Mouse (Mus musculus) layer of hippocampus, adult 11-12 months (tissue): ENCODE measurements at regions not wholly inside any gene's neighbourhood (a gene's known extent, or its start where the extent isn't known, plus 50 kb on each side); places are given as distances from the start of the nearest gene placed in this dataset.
"Not testable (repeated sequence)": the region's sequence is repeated elsewhere in the genome, so short reads cannot be mapped to it uniquely, and the experiment has no call there.

Experiments used
- DNase-seq: peaks from one replicate; pipeline ENCODE4 v3.0.0; 2022; ENCODE audit warnings: low spot score

DNA sequence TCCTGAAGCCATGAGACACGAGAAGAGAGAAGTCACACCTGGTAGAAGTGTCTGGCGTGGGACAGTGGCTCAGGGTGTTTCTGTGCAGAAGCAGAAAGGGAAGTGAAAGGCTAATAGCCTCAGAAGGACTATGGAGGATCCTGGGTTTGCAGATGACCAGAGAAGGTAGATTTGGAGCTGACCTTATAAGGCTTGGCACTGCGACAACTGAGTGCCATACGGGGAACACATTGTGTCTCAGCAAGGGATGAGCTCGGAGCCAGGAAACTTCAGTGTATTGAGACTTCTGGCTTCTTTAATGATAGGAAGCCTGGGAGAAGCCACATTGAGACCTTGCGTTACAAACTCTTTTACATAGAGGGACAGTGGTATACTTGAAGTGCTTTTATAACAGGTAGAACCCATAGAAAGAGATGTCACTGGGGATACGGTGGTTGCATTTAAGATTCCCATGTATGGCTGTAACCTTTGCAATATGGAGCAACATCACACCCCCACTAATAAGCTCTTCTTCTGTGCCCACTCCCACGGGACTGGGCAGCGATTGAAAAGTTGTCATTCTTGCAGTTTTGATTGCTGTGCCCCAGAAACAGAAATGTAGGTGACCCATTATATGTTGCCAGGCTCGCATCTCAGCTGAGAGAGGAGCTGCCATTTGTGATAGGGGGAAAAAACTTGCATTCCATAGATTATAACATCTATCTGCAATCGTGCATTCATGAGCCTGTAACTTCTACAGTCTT is 61.8 kb upstream of the Dync1i1 start:
- no peak for DNase-seq

DNA sequence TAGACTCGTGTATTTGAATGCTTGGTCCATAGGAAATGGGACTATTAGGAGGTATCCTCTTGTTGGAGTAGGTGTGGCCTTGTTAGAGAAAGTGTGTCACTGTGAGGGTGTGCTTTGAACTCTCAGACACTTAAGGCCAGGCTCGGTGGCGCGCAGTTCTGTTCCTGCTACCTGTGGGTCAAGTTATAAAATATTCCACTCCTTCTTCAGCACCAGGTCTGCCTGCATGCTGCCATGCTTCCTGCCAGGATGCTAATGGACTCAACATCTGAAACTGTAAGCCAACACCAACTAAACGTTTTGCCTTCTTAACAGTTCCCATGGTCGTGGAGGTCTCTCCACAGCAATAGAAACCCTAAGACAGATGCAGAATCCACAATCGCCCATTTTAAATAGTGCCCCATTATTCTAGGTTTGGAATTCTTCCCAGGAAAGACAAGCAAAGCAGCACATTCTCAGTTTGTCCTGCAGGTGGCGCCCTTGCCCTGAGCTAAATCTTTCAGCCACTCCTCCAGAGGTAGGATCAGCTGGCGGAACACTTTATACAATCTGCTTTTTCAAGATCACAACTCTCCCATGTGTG is 80.2 kb upstream of the Dync1i1 start:
- DNase-seq: peak; percentile 71

DNA sequence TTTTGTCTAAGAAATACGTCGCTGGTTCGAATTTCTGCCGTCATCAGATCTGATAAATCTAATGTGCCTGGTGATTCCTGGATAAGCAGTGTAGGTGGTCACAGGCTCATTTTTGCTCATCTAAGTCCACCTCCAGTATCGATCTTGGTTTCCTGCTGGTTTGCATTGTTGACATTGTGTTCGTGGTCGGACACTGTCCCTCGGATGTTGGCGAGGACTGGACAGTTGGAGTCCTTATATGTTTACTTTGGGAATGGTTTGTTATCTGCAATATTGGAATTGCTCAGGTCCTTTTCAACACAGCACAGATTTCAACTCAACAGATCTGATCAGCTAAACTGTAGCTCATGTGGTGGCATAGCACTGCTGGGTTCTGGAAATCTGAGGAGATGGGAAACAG is 91.2 kb upstream of the Dync1i1 start:
- DNase-seq: no peak

DNA sequence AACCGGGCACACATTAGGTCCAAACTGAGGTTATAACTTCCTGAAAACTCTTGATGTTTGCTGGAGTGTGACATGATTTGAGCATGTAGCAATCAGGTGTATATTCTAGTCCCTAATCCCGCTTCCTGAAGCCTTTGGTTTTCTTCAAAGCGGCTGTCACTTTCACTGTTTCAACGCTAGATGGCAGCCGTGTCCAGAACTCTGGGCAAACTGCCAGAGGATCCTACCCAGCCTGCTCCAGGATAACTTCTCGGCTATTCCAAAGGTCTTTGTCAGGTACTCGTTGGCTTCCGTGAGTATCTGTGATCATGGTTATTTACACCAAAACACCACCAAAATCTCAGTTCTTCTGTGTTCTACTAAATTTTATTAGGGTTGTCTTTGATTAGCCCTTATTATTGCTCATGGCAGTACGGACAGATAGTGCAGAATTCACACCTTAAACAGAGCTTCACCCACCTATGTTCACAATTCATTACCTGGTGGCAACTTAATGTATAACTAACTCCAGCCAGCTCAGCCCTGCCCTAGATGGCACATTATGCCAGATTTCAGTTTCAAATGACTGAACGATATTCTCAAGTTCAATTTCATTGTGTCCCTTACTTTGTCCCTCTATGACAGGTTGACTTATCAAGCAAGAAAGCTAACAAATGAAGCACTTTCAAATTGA is 92.3 kb upstream of the Dync1i1 start:
- DNase-seq: peak; percentile 50

DNA sequence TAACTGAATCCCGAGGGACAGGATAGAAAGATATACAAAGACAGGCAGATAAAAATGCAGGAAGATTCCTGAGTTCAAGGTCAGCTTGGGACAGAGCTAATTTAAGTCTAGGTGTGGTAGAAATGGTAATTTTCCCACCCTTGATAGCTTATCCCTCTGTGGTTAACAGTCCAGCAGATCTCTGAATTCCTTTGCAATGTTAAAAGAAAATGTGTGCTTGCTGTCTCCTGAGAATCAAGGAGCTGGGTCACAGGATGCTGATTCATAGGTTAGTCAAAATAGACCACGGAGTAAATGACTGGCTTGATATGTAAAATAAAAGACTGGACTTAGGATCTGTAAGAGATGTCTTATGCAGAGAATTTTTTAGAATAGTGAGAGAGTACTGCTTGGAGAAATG is 101.4 kb upstream of the Dync1i1 start:
- DNase-seq: no peak

DNA sequence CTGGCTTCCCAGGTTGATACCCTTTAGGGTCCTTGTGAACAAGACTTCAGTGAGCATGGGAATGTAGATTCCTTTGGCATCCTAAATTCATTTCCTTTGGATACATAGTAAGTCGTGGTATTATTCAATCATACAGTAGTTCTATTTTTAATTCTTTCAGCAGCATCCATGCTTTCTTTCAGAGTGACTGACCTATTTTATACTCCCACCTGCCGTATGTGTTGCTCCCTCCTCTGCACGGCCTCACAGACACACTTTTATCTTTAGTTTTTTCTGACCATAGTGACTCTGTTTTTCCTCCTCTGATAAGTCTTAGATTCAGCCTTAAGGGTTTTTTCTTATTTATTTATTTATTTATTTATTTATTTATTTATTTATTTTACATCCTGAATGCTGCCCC is 103.9 kb upstream of the Dync1i1 start:
- no peak for DNase-seq

DNA sequence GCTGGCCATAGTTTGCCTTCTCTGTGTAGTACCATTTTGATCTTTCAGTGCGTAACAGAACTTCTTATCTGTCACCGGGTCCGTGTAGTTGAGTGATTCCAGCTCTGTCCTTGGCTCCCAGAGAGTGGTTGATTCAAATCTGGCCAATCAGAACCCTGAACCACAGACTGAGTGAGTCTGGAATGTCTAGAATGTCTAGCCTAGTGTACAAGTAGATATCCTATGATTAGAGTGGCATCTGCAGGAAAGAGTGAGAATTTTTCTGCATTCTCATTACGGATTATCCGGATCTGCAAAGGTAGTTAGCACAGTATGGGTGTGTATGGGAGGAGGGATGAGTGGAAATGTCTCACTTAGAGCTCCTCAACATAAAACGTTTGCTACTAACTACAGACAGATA is 97.9 kb upstream of the Pdk4 start:
- no peak for DNase-seq

DNA sequence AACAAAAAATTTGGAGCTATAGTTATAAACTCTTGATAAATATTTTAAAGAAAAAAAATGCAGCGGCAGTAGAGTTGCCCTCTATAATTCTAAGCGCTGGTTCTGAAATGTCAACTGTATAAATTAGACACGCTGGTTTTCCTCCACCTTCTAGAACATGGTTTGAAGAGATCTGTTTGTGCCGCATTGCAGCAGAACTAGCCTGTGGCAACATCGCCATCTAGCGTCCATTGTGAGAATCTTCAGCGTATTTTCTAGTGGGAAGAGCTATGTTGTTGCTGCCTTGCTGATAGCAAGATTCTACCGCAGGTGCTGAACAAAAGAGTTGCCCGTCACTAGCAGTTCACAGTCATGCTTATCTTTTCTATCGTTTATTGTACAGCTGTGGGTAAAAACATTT is 93.5 kb upstream of the Pdk4 start:
- peak; percentile 38 for DNase-seq

DNA sequence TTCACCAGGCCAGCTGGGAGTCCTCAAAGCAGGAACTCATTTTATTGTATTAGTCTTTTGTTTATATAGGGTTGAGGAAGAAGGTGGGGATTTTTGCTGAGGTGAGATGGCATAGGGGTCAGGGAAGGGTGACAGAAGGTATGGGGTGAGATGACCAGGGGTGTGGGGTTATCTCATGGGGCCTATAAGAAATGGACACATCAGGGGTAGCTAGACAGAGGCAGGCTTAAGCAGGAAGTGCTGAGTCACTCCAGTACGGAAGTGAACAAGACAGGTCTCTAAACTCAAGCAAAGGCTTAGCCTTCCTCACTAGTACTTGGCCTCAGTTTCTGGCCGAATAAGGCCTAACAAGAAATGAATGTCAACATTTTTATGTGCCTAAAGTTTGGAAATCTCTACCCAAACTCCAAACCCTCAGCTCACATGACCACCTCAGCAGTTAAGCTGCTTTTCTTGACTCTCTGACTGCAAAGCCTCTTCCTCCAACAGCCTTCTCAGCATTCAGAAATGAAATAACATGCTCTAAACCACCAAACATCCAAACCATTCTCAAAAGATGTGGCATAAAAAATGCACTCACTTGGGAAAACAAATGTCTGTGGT is 86.9 kb upstream of the Pdk4 start:
- DNase-seq: no peak

DNA sequence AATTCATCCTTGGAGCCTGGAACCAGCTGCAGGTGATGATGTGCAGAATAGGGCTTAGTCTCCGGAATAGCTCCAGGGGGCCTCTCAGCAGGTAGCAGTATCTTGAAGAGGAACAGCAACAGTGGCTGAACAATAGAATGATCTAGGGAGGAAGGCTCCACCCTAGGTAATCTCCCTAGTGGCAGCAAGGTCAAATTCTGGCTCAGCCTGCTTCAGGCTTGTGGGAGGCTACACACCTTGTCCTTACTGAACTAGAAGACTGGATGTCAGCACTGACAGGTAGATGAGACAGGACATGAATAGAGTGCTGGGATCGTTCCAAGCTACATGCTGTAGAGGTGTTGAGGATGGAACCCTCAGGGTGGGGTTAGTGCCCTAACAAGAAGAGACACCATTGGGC is 80.8 kb upstream of the Pdk4 start:
- not testable (repeated sequence) for DNase-seq

DNA sequence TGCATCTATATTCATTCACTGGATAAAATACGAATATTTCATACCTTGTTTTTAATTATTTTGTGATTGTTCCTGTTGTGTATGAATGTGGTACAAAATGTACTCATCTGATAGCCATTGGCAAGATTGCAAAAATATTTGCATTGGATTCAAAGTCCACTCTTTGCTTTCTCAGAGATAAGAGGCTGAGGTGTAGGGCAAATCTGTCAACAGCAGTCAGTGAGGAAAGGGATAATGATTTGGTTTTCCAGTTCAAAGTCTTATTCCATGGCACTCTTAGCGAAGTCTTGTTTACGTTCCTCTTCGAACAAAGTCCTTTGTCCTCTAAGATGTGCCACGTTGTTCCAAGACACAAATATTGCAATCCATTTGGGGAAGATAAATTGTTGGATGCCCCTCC is 70.5 kb upstream of the Pdk4 start:
- DNase-seq: no peak

DNA sequence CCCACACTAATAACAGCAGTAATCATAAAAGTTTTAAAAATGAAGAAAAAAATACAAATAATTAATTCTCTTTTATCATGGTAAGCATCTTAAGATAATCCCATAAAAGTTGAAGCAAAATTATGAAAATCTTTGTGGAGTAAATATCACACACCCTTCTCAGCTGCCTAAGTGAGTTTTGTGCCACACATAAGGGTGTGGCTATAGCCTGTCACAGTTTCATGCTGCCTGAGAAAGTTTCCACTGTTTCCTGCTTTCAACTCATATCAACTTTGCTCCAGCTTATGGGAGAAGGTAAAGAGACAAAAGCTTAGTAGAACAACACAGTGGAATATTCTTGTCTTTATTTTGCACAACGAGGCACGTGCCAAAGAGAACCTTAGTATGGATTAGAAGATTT is 68.9 kb upstream of the Pdk4 start:
- DNase-seq: no peak

DNA sequence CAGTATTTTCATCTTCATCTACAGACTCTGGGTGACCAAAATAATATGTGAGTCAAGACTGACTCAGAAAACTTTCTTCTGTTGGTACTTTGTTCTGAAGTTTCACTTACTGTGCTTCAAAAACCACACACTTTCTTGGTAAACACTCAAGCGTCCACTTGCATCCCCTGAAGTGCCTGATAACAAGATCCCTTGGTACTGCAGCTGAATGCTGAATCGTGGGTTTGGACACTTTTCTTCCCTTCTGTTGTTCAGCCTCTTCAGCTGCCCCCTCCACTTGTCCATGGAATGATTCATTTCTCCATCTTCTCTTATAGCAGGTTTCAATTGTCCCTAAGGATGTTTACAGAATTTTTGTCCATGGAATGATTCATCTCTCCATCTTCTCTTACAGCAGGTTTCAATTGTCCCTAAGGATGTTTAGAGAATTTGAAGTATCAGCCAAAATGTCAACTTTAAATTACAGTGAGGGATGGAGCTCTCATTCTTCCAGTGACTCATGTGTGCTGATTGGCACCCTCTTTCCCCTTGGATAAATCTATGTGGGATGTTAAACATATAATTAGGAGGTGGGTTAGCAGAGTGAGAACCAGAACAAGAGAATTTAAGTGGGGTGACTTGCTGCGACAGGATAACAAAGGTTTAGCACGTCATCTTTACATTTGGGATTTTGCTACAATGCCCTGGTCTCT is 57.7 kb upstream of the Pdk4 start:
- DNase-seq: no peak

DNA sequence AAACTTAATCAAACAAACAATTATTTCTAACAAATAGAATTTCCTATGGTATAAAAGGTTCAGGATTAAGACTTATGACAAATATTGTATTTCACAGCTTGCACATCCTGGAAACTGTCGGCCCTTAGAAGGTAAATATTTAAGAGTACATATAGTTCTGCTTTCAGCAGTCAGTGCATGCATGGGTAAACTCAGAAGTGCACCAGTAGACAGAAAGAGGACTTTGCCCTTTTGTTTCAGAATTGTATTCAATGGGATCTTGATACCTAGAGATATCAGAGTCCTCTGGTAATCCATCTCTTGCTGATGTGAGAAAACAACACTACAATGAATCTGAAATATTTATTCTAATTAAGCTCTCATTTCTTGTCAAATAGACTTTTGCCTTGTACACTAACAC is 54.0 kb upstream of the Pdk4 start:
- DNase-seq: no peak
